Mouse (Mus musculus): ENCODE data around the gene Calb2. TPM values are rescaled to one million over a fixed set of nuclear protein-coding genes. Genes with fewer than 3 reads are reported as not detected.

The Calb2 gene
- polyA plus RNA-seq, 1 experiment from 2014 or later: 3.2 TPM

GRCm38 (mm10) chr8:110091869-110092268 lies 76.1 kb downstream of the Calb2 start:
- Histone ChIP-seq H3K27me3 (ENCODE audit: control insufficient read depth, insufficient read depth, low read length) (no peaks in the 10 kb centered on the region), H3K9ac (ENCODE audit: low read length) (no peak overlapping the region), H3K9me3 (ENCODE audit: control insufficient read depth, low read length) (peaks cover 11% of the 10 kb centered on the region; the same call in 1 of the 2 replicates), H3K4me2 (ENCODE audit: low read depth) (no peak overlapping the region), H3K36me3 (ENCODE audit: control insufficient read depth, insufficient read depth, low read length) (peaks cover 15% of the 10 kb centered on the region), H3K27ac (ENCODE audit: low read depth, low read length) (no peak overlapping the region), H3K4me1 (ENCODE audit: control insufficient read depth, insufficient read depth, low read length) (no peaks in the 10 kb centered on the region), H3K4me3 (ENCODE audit: low read depth, low read length) (no peak overlapping the region)
- no peak for ATAC-seq (ENCODE audit: insufficient read depth, low FRiP score, low TSS enrichment)
- 71% methylated on average over 1 of the region's 1 CpGs for whole genome bisulfite sequencing
- DNase-seq (ENCODE audit: low spot score): no peak

Other genes with a start within 250 kb of the Calb2 start
- gene Marveld3, start 206.0 kb downstream of the Calb2 start, polyA plus RNA-seq (2014; fragmentation: Nextera tagmentation; extraction: Ambion mirVana): 0.29 and 0.47 TPM in 2 replicates
- not detected in 2 replicates for gene Tat, start 177.8 kb downstream of the Calb2 start, polyA plus RNA-seq (2014; fragmentation: Nextera tagmentation; extraction: Ambion mirVana)
- gene Chst4, start 128.5 kb downstream of the Calb2 start, polyA plus RNA-seq (2014; fragmentation: Nextera tagmentation; extraction: Ambion mirVana): not detected in 2 replicates
- 9.3 and 9.9 TPM in 2 replicates for gene Zfp612, start 88.5 kb downstream of the Calb2 start, polyA plus RNA-seq (2014; fragmentation: Nextera tagmentation; extraction: Ambion mirVana)
- gene Gm21964, start 67.0 kb downstream of the Calb2 start, polyA plus RNA-seq (2014; fragmentation: Nextera tagmentation; extraction: Ambion mirVana): not detected in 2 replicates
- gene Gm17720, start 65.5 kb downstream of the Calb2 start, polyA plus RNA-seq (2014; fragmentation: Nextera tagmentation; extraction: Ambion mirVana): not detected in 2 replicates
- gene Cmtr2, start 47.5 kb upstream of the Calb2 start, polyA plus RNA-seq (2014; fragmentation: Nextera tagmentation; extraction: Ambion mirVana): 10.7 and 10.8 TPM in 2 replicates
- gene Hydin, start 98.8 kb upstream of the Calb2 start, polyA plus RNA-seq (2014; fragmentation: Nextera tagmentation; extraction: Ambion mirVana): 0.05 and 0.19 TPM in 2 replicates